Mouse (Mus musculus) liver, adult 2 months (tissue): ENCODE measurements around the gene Vps13d.

Source experiments
- CTCF ChIP-seq: fragments of 200-500 bp; IDR thresholded peaks from 2 replicates; pipeline ENCODE4 v1.5.1; 2011; ENCODE audit warnings: low read depth, low read length, control low read depth
- POLR2A ChIP-seq: fragments of 200-500 bp; IDR thresholded peaks from 2 replicates; pipeline ENCODE4 v1.6.1; 2011; ENCODE audit warnings: low read length, control low read depth; ENCODE audit not compliant: insufficient read depth; ENCODE audit errors: extremely low read depth

DNA sequence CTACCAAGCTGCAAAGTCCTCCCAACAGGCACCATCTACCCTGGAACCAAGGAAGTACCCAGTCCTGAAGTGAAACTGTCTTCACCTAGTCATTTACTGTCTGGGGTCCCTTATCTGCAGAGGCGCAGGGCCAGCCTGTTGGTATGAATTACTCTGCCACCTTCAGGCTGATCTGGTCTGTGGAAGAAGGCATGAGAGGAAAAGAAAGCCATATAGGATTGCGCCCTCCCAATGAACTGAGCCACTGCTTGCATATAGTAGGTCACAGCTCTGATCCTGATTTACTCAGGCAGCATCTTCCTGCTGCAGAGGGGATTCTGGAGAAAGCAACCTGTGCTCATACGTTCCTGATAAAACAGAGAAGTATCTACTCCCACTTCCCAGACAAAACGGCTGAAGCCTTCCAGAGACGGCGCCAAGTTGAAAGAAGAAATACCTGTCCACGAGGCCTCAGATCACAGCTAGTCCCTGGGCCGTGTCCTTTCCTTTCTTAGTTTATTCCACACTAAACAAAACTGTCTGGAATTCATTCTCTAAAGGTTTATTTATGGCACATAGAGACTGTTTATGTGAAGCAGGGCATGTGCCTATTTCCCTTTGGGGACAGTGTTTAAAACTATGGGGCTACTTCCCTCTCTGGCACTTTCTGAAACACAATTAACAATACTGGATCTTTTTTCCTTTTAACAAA, 144.1 kb downstream of the Vps13d start:
- TF ChIP-seq POLR2A (no peak), CTCF (no peak)
